Mouse (Mus musculus): ENCODE measurements around the gene Phtf1. TPM values are rescaled to one million over a fixed set of nuclear protein-coding genes. Genes with fewer than 3 reads are reported as not detected.

The Phtf1 gene
- 10.4 and 10.5 TPM in 2 replicates for polyA plus RNA-seq (2015; fragmentation: Nextera tagmentation; extraction: Ambion mirVana)

DNA sequence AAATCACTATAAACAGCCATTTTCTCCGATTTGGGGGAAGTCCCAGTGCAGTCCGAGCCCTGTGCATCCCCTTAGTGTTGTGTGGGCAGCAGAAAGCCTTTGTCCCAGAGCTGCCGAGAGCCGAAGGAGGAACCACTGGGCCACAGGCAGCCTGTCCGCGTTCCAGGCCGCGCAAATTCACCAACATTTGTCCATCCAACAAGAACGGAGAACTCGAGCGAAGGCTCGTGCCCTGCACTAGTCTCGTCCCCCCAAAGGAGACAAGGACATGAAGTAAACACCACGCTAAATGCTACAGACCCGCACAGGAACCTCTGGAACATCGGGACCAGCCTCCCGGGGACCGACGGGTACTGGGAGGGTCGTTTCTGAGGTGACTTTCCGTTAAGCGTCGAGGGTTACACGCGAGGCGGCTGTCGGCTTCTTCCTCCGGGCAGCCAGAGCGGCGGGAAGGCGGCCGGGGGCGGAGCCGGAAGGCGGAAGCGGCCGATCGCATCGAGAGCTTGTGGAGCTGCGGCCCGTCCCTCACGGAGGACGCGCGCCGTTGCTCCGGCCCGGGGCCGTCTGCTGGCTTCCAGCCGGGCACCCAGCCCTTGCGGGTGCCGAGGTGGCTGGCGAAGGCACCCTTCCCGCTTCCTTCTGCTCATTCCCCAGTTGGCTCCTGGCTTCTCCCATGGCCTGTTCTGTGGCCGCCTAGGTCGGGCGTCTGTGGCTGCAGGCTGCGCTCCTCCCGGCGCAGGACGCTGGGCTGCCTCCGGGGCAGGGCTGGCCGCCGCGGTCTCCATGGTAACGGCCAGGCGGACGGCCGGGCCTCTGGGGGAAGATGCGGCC, at the start of gene Phtf1:
Gene Phtf1 (plus strand): TSS at position 250 of the 831 bp plus-strand sequence.

Other genes with a start within 250 kb of the Phtf1 start
- gene Olfml3, start 230.1 kb upstream of the Phtf1 start, polyA plus RNA-seq (2015; fragmentation: Nextera tagmentation; extraction: Ambion mirVana) = 27.5 and 39.0 TPM in 2 replicates
- gene Gm10964, start 228.7 kb upstream of the Phtf1 start, polyA plus RNA-seq (2015; fragmentation: Nextera tagmentation; extraction: Ambion mirVana) = not detected in 2 replicates
- 18.1 and 19.0 TPM in 2 replicates for gene Hipk1, start 176.5 kb upstream of the Phtf1 start, polyA plus RNA-seq (2015; fragmentation: Nextera tagmentation; extraction: Ambion mirVana)
- gene Dclre1b, start 158.7 kb upstream of the Phtf1 start, polyA plus RNA-seq (2015; fragmentation: Nextera tagmentation; extraction: Ambion mirVana) = 33.3 and 43.3 TPM in 2 replicates
- 14.8 TPM in 2 replicates for gene Ap4b1, start 158.6 kb upstream of the Phtf1 start, polyA plus RNA-seq (2015; fragmentation: Nextera tagmentation; extraction: Ambion mirVana)
- 0.17 and 0.83 TPM in 2 replicates for gene Gm43064, start 158.5 kb upstream of the Phtf1 start, polyA plus RNA-seq (2015; fragmentation: Nextera tagmentation; extraction: Ambion mirVana)
- 1.6 and 2.5 TPM in 2 replicates for gene Bcl2l15, start 135.5 kb upstream of the Phtf1 start, polyA plus RNA-seq (2015; fragmentation: Nextera tagmentation; extraction: Ambion mirVana)
- 8.7 and 13.1 TPM in 2 replicates for gene Ptpn22, start 108.3 kb upstream of the Phtf1 start, polyA plus RNA-seq (2015; fragmentation: Nextera tagmentation; extraction: Ambion mirVana)
- gene Rsbn1, start 54.0 kb upstream of the Phtf1 start, polyA plus RNA-seq (2015; fragmentation: Nextera tagmentation; extraction: Ambion mirVana) = 8.3 and 9.2 TPM in 2 replicates